Mouse (Mus musculus): Measurements from ENCODE around the gene Mfsd4a. TPM values are rescaled to one million over a fixed set of nuclear protein-coding genes. Genes with fewer than 3 reads are reported as not detected.

Gene Mfsd4a
- polyA plus RNA-seq, 1 experiment, result not detected

GRCm38 (mm10) chr1:132093269-132093668 is 25.4 kb upstream of the Mfsd4a start:
- H3K36me3 ChIP-seq (ENCODE audit: control insufficient read depth, insufficient read depth, low read length, poor library complexity, severe bottlenecking), result no peaks in the 10 kb centered on the region
- H3K4me1 ChIP-seq (ENCODE audit: control insufficient read depth, insufficient read depth, low read length), result peaks cover 3% of the 10 kb centered on the region
- no peaks in the 10 kb centered on the region for H3K27me3 ChIP-seq (ENCODE audit: control insufficient read depth, insufficient read depth, low read length, poor library complexity, severe bottlenecking)
- no peak overlapping the region for H3K27ac ChIP-seq (ENCODE audit: insufficient read depth, low read length)
- TF ChIP-seq CTCF (IDR thresholded peaks at IDR 0.05; ENCODE audit: low read depth, low read length), result no peak
- TF ChIP-seq EP300 (IDR thresholded peaks at IDR 0.05; ENCODE audit: insufficient read depth, low read depth, low read length), result no peak
- no peak for TF ChIP-seq POLR2A (IDR thresholded peaks at IDR 0.05; ENCODE audit: insufficient read depth, low read length)
- H3K9me3 ChIP-seq (replicated peaks; ENCODE audit: control insufficient read depth, insufficient read depth, low read length, poor library complexity, severe bottlenecking), result no peaks in the 10 kb centered on the region
- H3K9ac ChIP-seq (ENCODE audit: low read depth, poor library complexity, severe bottlenecking), result no peak overlapping the region
- no peak overlapping the region for H3K4me3 ChIP-seq (ENCODE audit: low read depth, low read length)

GRCm38 (mm10) chr1:132090266-132090665 is 22.4 kb upstream of the Mfsd4a start:
- Histone ChIP-seq H3K36me3 (ENCODE audit: control insufficient read depth, insufficient read depth, low read length, poor library complexity, severe bottlenecking) (no peaks in the 10 kb centered on the region), H3K9me3 (replicated peaks; ENCODE audit: control insufficient read depth, insufficient read depth, low read length, poor library complexity, severe bottlenecking) (no peaks in the 10 kb centered on the region), H3K4me1 (ENCODE audit: control insufficient read depth, insufficient read depth, low read length) (no peaks in the 10 kb centered on the region), H3K27ac (ENCODE audit: insufficient read depth, low read length) (no peak overlapping the region), H3K9ac (ENCODE audit: low read depth, poor library complexity, severe bottlenecking) (no peak overlapping the region), H3K27me3 (ENCODE audit: control insufficient read depth, insufficient read depth, low read length, poor library complexity, severe bottlenecking) (no peaks in the 10 kb centered on the region), H3K4me3 (ENCODE audit: low read depth, low read length) (no peak overlapping the region)
- no peak for TF ChIP-seq CTCF (IDR thresholded peaks at IDR 0.05; ENCODE audit: low read depth, low read length)
- no peak for TF ChIP-seq POLR2A (IDR thresholded peaks at IDR 0.05; ENCODE audit: insufficient read depth, low read length)
- no peak for TF ChIP-seq EP300 (IDR thresholded peaks at IDR 0.05; ENCODE audit: insufficient read depth, low read depth, low read length)

DNA sequence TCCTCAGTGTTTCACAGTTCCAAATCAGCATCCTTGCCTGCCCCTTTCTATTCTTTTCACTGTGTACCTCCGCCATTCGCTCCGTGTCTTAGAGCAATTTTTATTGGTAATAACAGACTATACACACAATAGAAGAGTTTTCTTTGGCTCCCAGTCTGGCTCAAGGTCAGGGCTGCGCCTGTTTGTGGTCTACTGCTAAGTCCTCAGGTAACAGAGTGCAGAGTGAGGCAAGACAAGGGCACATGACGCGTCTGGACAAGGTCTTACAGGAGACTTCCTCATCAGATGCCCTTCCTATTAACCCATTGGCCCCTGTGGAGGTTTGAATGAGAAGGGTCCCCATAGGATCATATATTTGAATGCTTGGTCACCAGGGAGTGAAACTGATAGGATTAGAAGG is 21.9 kb upstream of the Mfsd4a start:
- Histone ChIP-seq H3K36me3 (ENCODE audit: control insufficient read depth, insufficient read depth, low read length, poor library complexity, severe bottlenecking) (no peaks in the 10 kb centered on the region), H3K27me3 (ENCODE audit: control insufficient read depth, insufficient read depth, low read length, poor library complexity, severe bottlenecking) (no peaks in the 10 kb centered on the region), H3K4me1 (ENCODE audit: control insufficient read depth, insufficient read depth, low read length) (no peaks in the 10 kb centered on the region), H3K4me3 (ENCODE audit: low read depth, low read length) (no peak overlapping the region), H3K9ac (ENCODE audit: low read depth, poor library complexity, severe bottlenecking) (no peak overlapping the region), H3K27ac (ENCODE audit: insufficient read depth, low read length) (no peak overlapping the region), H3K9me3 (replicated peaks; ENCODE audit: control insufficient read depth, insufficient read depth, low read length, poor library complexity, severe bottlenecking) (no peaks in the 10 kb centered on the region)
- no peak for TF ChIP-seq POLR2A (IDR thresholded peaks at IDR 0.05; ENCODE audit: insufficient read depth, low read length)
- TF ChIP-seq EP300 (IDR thresholded peaks at IDR 0.05; ENCODE audit: insufficient read depth, low read depth, low read length), result no peak
- no peak for TF ChIP-seq CTCF (IDR thresholded peaks at IDR 0.05; ENCODE audit: low read depth, low read length)

DNA sequence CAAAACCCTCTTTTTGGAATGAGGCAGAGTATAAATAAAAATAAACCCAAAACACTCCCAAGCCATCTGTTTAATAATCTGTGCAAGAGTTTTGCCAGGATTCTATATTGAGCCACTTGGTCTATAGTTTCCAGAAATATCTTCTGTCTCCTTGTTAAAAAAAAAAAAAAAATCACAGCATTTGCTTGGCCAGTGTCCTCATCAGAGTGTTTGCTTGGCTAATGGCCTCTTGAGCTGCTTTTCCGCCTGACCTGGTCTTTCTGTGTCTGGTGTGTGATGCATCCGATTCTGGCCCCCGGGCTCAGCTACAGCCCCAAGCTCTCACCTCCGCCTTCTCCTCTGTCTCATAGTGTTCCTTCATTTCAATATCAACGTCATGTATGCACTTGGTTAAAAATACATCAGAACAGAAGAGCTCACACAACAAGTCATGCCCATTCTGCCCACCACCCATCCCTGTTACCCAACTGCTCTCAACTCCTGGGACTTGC is 20.4 kb upstream of the Mfsd4a start:
- H3K4me3 ChIP-seq (ENCODE audit: low read depth, low read length), result no peak overlapping the region
- H3K27me3 ChIP-seq (ENCODE audit: control insufficient read depth, insufficient read depth, low read length, poor library complexity, severe bottlenecking), result no peaks in the 10 kb centered on the region
- H3K9ac ChIP-seq (ENCODE audit: low read depth, poor library complexity, severe bottlenecking), result no peak overlapping the region
- H3K36me3 ChIP-seq (ENCODE audit: control insufficient read depth, insufficient read depth, low read length, poor library complexity, severe bottlenecking), result no peaks in the 10 kb centered on the region
- no peak overlapping the region for H3K27ac ChIP-seq (ENCODE audit: insufficient read depth, low read length)
- TF ChIP-seq EP300 (IDR thresholded peaks at IDR 0.05; ENCODE audit: insufficient read depth, low read depth, low read length), result no peak
- no peak for TF ChIP-seq CTCF (IDR thresholded peaks at IDR 0.05; ENCODE audit: low read depth, low read length)
- no peak for TF ChIP-seq POLR2A (IDR thresholded peaks at IDR 0.05; ENCODE audit: insufficient read depth, low read length)
- H3K4me1 ChIP-seq (ENCODE audit: control insufficient read depth, insufficient read depth, low read length), result no peaks in the 10 kb centered on the region
- no peaks in the 10 kb centered on the region for H3K9me3 ChIP-seq (replicated peaks; ENCODE audit: control insufficient read depth, insufficient read depth, low read length, poor library complexity, severe bottlenecking)

- H3K27me3 ChIP-seq (ENCODE audit: control insufficient read depth, insufficient read depth, low read length, poor library complexity, severe bottlenecking), result no peaks in the 10 kb centered on the region
- no peak overlapping the region for H3K4me3 ChIP-seq (ENCODE audit: low read depth, low read length)
- H3K4me1 ChIP-seq (ENCODE audit: control insufficient read depth, insufficient read depth, low read length), result no peaks in the 10 kb centered on the region
- no peaks in the 10 kb centered on the region for H3K9me3 ChIP-seq (replicated peaks; ENCODE audit: control insufficient read depth, insufficient read depth, low read length, poor library complexity, severe bottlenecking)
- TF ChIP-seq POLR2A (IDR thresholded peaks at IDR 0.05; ENCODE audit: insufficient read depth, low read length) (no peak), EP300 (IDR thresholded peaks at IDR 0.05; ENCODE audit: insufficient read depth, low read depth, low read length) (no peak), CTCF (IDR thresholded peaks at IDR 0.05; ENCODE audit: low read depth, low read length) (no peak)
- no peak overlapping the region for H3K27ac ChIP-seq (ENCODE audit: insufficient read depth, low read length)
- no peaks in the 10 kb centered on the region for H3K36me3 ChIP-seq (ENCODE audit: control insufficient read depth, insufficient read depth, low read length, poor library complexity, severe bottlenecking)
- H3K9ac ChIP-seq (ENCODE audit: low read depth, poor library complexity, severe bottlenecking), result no peak overlapping the region
These were observed 17.6 kb upstream of the Mfsd4a start for GRCm38 (mm10) chr1:132085181-132086049.

GRCm38 (mm10) chr1:132078413-132078812 is 10.6 kb upstream of the Mfsd4a start:
- Histone ChIP-seq H3K4me3 (ENCODE audit: low read depth, low read length) (no peak overlapping the region), H3K27ac (ENCODE audit: insufficient read depth, low read length) (no peak overlapping the region), H3K36me3 (ENCODE audit: control insufficient read depth, insufficient read depth, low read length, poor library complexity, severe bottlenecking) (no peaks in the 10 kb centered on the region), H3K4me1 (ENCODE audit: control insufficient read depth, insufficient read depth, low read length) (no peaks in the 10 kb centered on the region), H3K9ac (ENCODE audit: low read depth, poor library complexity, severe bottlenecking) (no peak overlapping the region), H3K9me3 (replicated peaks; ENCODE audit: control insufficient read depth, insufficient read depth, low read length, poor library complexity, severe bottlenecking) (no peaks in the 10 kb centered on the region), H3K27me3 (ENCODE audit: control insufficient read depth, insufficient read depth, low read length, poor library complexity, severe bottlenecking) (no peaks in the 10 kb centered on the region)
- no peak for TF ChIP-seq EP300 (IDR thresholded peaks at IDR 0.05; ENCODE audit: insufficient read depth, low read depth, low read length)
- TF ChIP-seq CTCF (IDR thresholded peaks at IDR 0.05; ENCODE audit: low read depth, low read length), result no peak
- no peak for TF ChIP-seq POLR2A (IDR thresholded peaks at IDR 0.05; ENCODE audit: insufficient read depth, low read length)

All from ES-Bruce4 (cell line).